Mouse (Mus musculus): ENCODE results near the gene Tspan31. TPM values are rescaled to one million over a fixed set of nuclear protein-coding genes. Genes with fewer than 3 reads are reported as not detected.

Gene Tspan31
- total and polyA plus RNA-seq, 3 experiments = 79.9 to 148 (median 85.9) TPM

- dilution Hi-C loops (cut with MboI; ENCODE audit: extremely low pct_ligation_motif_present, extremely low pct_unique_long_range_greater_than_20kb, low sequenced_read_pairs) = no loop called here
- DNase-seq (ENCODE audit: extremely low read depth) = no peak
- no peak overlapping the region for H3K27ac ChIP-seq (ENCODE audit: insufficient read depth, low read depth)
- H3K9me3 ChIP-seq (replicated peaks; ENCODE audit: low read length) = no peaks in the 10 kb centered on the region
- peaks cover 8 to 22% of the 10 kb centered on the region in 2 experiments for H3K4me1 ChIP-seq (ENCODE audit: control insufficient read depth in 1 of 2, insufficient read depth in 2 of 2)
- H3K4me2 ChIP-seq (ENCODE audit: insufficient read depth, low read depth, poor library complexity, severe bottlenecking) = no peak overlapping the region
- H3K9ac ChIP-seq (ENCODE audit: insufficient read depth, low read depth) = no peak overlapping the region
- no peak overlapping the region for H3K4me3 ChIP-seq (replicated peaks in 1 of 3; ENCODE audit: low read depth in 2 of 3, low read length in 2 of 3, poor library complexity in 1 of 3)
- H3K79me2 ChIP-seq (replicated peaks; ENCODE audit: control insufficient read depth, extremely low read depth, insufficient read depth, poor library complexity, severe bottlenecking) = peaks cover 3% of the 10 kb centered on the region; the same call in 1 of the 2 replicates
- peaks cover 0 to 32% of the 10 kb centered on the region in 2 experiments for H3K36me3 ChIP-seq (replicated peaks in 1 of 2; ENCODE audit: control insufficient read depth in 1 of 2, insufficient read depth in 1 of 2, low read length in 1 of 2)
- no peak for TF ChIP-seq RAD21 (IDR thresholded peaks at IDR 0.05; ENCODE audit: low read depth, low read length)
- TF ChIP-seq UBTF (IDR thresholded peaks at IDR 0.05; ENCODE audit: low read depth, low read length) = no peak
- TF ChIP-seq CHD1 (IDR thresholded peaks at IDR 0.05; ENCODE audit: low read depth, low read length) = no peak
- TF ChIP-seq PAX5 (IDR thresholded peaks at IDR 0.05; ENCODE audit: low read length) = no peak
- in situ Hi-C loops (cut with MboI; ENCODE audit: low pct_ligation_motif_present, low pct_unique_long_range_greater_than_20kb, low sequenced_read_pairs) = no loop called here
- H3K27me3 ChIP-seq (replicated peaks) = no peaks in the 10 kb centered on the region
Observed at GRCm38 (mm10) chr10:127037641-127038040, 32.4 kb downstream of the Tspan31 start.

DNA sequence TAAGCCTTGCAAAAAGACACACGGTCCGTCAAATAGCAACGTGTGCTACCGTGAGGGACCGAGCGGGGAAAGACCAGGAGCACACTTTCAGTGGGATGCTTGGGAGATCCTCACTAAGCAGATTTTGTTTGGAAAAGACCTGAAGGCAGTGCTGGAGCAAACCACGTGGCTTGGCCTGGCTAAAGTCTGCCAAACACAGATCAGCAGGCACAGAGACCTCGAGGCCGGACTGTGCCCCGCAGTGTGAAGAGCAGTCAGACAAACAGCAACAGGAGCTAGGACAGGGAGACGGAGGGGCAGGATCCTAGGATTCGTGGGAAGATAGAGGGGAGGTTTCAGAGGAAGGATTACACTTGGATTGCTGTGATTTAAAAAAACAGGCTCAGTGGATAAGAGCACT is 33.8 kb downstream of the Tspan31 start:
- no peaks in the 10 kb centered on the region for H3K79me2 ChIP-seq (replicated peaks; ENCODE audit: control insufficient read depth, extremely low read depth, insufficient read depth, poor library complexity, severe bottlenecking)
- peaks cover 8 to 27% of the 10 kb centered on the region in 2 experiments for H3K4me1 ChIP-seq (ENCODE audit: control insufficient read depth in 1 of 2, insufficient read depth in 2 of 2)
- H3K36me3 ChIP-seq (replicated peaks in 1 of 2; ENCODE audit: control insufficient read depth in 1 of 2, insufficient read depth in 1 of 2, low read length in 1 of 2) = peaks cover 0 to 32% of the 10 kb centered on the region in 2 experiments
- H3K4me2 ChIP-seq (ENCODE audit: insufficient read depth, low read depth, poor library complexity, severe bottlenecking) = no peak overlapping the region
- no peak for TF ChIP-seq POLR2AphosphoS2 (IDR thresholded peaks at IDR 0.05; ENCODE audit: low read depth, low read length)
- TF ChIP-seq KAT2A (IDR thresholded peaks at IDR 0.05; ENCODE audit: insufficient replicate concordance, low read length) = no peak
- TF ChIP-seq ZC3H11A (IDR thresholded peaks at IDR 0.05; ENCODE audit: low read depth, low read length) = no peak
- TF ChIP-seq UBTF (IDR thresholded peaks at IDR 0.05; ENCODE audit: low read depth, low read length) = no peak
- no peak for TF ChIP-seq JUN (IDR thresholded peaks at IDR 0.05; ENCODE audit: insufficient read depth, low read depth, low read length)
- TF ChIP-seq ZMIZ1 (IDR thresholded peaks at IDR 0.05; ENCODE audit: low read depth, low read length) = no peak
- TF ChIP-seq NELFE (IDR thresholded peaks at IDR 0.05; ENCODE audit: low read depth, low read length) = no peak
- TF ChIP-seq ETS1 (conservative IDR thresholded peaks at IDR 0.05; ENCODE audit: low read depth, low read length) = no peak
- no peak for TF ChIP-seq TBP (conservative IDR thresholded peaks at IDR 0.05; ENCODE audit: low read depth, low read length)
- no peak for TF ChIP-seq BHLHE40 (IDR thresholded peaks at IDR 0.05; ENCODE audit: low read depth, low read length)
- TF ChIP-seq ZKSCAN1 (IDR thresholded peaks at IDR 0.05; ENCODE audit: borderline replicate concordance, low read depth, low read length) = no peak
- TF ChIP-seq JUND (conservative IDR thresholded peaks at IDR 0.05; ENCODE audit: low read depth, low read length) = no peak
- no peak for TF ChIP-seq PAX5 (IDR thresholded peaks at IDR 0.05; ENCODE audit: low read length)
- TF ChIP-seq CTCF (conservative IDR thresholded peaks at IDR 0.05 in 1 of 2, IDR thresholded peaks at IDR 0.05 in 1 of 2; ENCODE audit: low read depth in 2 of 2, low read length in 2 of 2) = no peak
- TF ChIP-seq RCOR1 (conservative IDR thresholded peaks at IDR 0.05; ENCODE audit: low read depth, low read length) = no peak
- DNase-seq (ENCODE audit: extremely low read depth) = no peak
- no peak overlapping the region for H3K9ac ChIP-seq (ENCODE audit: insufficient read depth, low read depth)
- no peak overlapping the region for H3K27ac ChIP-seq (ENCODE audit: insufficient read depth, low read depth)
- dilution Hi-C loops (cut with MboI; ENCODE audit: extremely low pct_ligation_motif_present, extremely low pct_unique_long_range_greater_than_20kb, low sequenced_read_pairs) = no loop called here
- no peaks in the 10 kb centered on the region for H3K9me3 ChIP-seq (replicated peaks; ENCODE audit: low read length)
- H3K27me3 ChIP-seq (replicated peaks) = no peaks in the 10 kb centered on the region
- no peak overlapping the region for H3K4me3 ChIP-seq (replicated peaks in 1 of 3; ENCODE audit: low read depth in 2 of 3, low read length in 2 of 3, poor library complexity in 1 of 3)
- in situ Hi-C loops (cut with MboI; ENCODE audit: low pct_ligation_motif_present, low pct_unique_long_range_greater_than_20kb, low sequenced_read_pairs) = no loop called here

All from CH12.LX (cell line).